Mouse (Mus musculus): Measurements from ENCODE around the gene Sel1l. TPM values are rescaled to one million over a fixed set of nuclear protein-coding genes. Genes with fewer than 3 reads are reported as not detected.
A peak's percentile ranks its signal among the peaks of the same experiment; 100 is the strongest.
"Not testable (repeated sequence)": the region's sequence is repeated elsewhere in the genome, so short reads cannot be mapped to it uniquely, and the experiment has no call there.

Gene Sel1l
- total RNA-seq, 2 experiments from 2014 or later: 69.5 to 71.4 TPM

DNA sequence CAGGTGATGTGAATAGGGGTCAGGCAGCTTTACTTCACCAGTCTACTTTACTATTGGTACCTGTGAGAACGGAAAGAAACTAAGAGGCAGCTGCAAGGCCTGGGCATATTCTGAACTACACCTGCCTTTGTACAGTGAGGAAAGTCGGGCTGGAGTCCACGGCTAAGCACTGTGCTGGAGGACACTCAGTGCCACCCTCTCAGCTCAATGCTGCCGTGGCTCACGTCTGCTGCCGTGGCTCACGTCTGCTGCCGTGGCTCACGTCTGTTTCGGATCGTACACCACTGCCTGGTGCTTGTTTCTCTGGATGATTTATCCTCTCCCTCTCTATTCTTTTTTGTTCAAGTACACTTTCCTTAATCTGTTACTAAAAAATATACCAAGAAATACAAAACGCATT, 28.5 kb downstream of the Sel1l start:
- no peak for DNase-seq (ENCODE audit: low spot score in 2 of 2)

DNA sequence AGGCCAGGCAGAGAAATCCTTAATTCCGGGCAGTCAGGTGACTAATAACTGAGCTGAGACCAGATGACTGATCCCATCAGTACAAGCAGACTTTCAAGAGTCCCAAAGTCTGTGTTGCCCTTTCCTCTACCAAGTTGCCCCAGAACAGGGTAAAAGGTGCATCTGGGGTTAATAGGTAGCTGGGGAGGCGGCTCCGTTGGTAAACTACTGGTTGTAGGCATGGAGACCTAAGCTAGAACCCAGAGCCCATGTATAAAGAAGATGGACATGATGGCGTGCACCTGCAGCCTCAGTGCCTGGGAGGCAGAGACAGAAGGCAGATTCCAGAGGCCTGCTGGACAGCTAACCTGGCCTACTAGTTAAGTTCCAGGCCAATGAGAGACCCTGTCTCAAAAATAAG, 30.2 kb downstream of the Sel1l start:
- DNase-seq (ENCODE audit: low spot score in 2 of 2): no peak

DNA sequence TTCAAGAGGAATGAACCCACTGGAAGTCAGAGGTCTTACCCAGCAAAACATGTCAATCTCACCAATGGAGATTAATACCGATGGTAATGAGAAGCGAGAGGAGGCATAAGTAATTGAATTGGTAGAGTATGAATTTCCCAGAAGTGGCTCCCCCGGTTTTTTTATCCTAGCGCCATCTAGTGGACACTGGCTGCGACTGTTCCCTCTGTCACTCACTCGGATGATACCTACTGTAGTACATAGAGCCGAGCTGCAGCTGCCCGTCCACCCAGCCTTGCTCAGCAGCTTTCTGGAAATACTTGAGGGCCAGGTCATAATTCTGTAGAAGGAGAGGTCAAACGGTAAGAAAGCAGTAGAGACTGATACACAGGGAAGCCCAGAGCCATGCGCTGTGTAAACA, 33.0 kb downstream of the Sel1l start:
- DNase-seq (ENCODE audit: low spot score in 2 of 2): peak in 1 of 2 experiments; percentile 42

DNA sequence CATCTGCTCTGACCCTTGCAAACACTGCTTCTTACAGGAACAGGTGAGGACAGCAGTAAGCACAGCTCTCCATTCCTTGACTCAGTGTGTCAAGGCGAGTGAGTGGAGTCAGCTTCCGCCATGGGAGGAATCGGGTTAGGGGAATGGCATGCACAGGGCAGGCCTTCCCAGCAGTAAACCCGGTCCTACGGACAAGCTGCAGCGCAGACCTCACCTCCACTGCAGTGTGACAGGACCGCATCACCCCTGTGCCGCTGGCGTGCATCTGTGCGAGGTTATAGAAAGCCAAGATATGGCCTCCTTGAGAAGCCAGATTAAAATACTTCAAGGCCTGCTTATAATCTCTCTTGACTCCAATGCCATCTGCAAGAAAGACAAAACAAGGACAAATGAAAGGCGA, 33.4 kb downstream of the Sel1l start:
- DNase-seq (ENCODE audit: low spot score in 2 of 2): no peak

DNA sequence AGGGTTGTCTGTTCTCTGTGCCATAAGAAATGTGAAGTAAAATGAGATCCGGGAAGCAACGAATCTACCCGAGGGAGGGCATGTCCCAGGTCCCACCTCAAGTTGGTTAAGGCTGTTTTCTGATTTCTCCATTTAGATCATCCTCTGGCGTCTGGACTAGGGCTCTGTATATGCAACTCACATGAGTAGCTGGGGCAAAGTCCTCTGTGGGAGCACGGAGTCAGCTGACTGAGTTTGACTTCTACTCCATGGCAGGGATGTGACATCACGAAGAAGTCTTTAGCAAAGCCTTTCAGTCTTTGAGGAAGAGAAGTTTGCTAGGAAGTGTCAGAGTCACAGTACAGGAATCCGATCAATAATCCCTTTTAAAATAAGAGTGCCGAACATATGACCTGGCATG, 40.0 kb downstream of the Sel1l start:
- no peak for DNase-seq (ENCODE audit: low spot score in 2 of 2)

DNA sequence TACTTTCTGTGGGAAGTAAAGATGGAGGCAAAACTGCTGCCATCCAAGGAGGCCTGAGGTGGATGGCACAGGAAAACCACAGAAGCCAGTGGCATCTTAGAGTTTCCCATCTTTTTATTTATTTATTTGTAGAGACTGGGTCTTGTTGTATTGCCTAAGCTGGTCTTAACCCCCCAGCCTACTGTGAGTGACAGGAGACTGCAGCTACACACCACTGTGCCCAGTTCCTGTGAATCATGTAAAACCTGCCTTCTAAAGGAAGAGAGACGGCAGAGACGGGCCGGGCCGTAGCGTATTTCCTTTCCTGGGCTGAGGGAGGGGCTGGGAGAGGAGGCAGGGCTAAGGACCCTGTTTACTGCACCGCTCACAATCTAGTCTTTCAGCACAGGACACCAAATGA, 41.2 kb downstream of the Sel1l start:
- no peak for DNase-seq (ENCODE audit: low spot score in 2 of 2)

GRCm38 (mm10) chr12:91807095-91807494, 41.9 kb downstream of the Sel1l start:
- DNase-seq (ENCODE audit: low spot score in 2 of 2): no peak

DNA sequence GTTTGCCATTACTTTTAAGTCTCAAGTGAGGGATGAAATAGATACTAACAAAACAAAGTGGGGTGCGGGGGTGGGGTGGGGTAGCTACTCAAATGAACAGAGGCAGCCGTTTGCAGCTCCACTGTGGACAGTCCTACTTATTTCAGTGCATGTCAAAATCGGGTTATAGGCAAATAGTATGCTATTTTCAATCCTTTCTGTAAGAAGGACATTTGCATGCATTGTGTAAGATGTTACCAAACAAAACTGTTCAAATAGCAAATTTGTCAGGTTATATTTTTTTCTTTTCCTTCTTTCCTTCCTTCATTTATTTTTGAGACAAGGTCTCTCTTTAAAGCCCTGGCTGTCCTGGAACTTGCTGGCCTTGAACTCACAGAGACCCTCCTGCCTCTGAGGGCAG, 44.7 kb downstream of the Sel1l start:
- DNase-seq (ENCODE audit: low spot score in 2 of 2): no peak

DNA sequence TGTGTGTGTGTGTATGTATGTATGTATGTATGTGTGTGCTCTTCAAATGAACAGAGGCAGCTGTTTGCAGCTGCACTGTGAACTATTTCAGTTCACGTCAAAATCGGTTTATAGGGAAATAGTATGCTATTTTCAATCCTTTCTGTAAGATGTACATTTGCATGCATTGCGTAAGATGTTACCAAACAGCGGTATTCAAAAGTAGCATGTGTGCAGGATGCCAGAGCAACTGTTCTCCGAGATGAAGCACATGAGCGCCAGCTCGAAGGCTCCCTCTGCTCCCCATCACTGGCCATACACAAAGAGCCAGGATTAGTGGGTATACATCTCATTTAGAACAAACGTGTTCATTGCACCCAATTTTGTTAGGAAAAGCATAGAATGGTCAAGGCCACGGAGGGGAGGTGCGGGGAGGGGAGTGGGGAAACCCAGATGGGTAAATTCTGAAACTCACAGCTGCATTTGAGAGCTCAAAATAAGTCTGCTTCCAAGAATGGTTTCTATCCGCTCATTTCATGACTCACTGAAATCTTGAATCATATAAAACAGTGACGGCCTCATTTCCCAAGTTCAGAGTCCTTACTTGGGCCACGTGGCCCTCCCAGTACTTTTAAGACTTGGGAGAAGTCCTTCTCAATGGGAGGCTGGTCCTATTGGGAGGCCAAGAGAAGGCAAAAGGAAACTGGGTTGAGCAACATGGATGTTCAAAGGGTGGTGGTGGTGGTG, 45.6 kb downstream of the Sel1l start:
- DNase-seq (ENCODE audit: low spot score in 2 of 2): no peak

- DNase-seq (ENCODE audit: low spot score in 2 of 2): no peak
Observed at GRCm38 (mm10) chr12:91802586-91803206, 46.3 kb downstream of the Sel1l start.

DNA sequence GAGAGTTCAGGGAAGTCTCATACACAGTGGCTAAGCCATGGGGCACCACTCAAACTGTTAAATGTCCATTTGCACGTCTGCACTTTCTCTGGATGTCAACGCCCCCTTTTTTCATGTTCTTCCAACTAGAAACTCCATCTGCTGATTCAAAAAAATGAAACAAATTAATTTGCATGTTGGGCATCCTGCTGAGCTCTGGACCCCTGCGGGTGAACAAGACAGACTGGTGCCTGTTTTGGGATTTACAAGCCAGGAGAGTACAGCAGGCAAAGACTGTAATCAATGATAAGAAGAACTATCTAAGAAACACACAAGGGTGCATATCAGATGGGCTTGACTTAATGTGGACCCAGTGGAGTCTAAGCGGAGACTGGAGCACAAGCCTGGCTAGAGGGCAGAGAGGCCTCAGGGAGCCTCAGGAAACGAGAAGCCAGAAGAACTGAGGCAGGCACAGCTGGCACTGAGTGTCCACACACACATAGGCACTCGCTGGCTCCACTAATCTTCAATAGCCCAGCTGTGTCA, 48.0 kb downstream of the Sel1l start:
- DNase-seq (ENCODE audit: low spot score in 2 of 2): no peak

GRCm38 (mm10) chr12:91799821-91800335, 49.1 kb downstream of the Sel1l start:
- no peak for DNase-seq (ENCODE audit: low spot score in 2 of 2)

DNA sequence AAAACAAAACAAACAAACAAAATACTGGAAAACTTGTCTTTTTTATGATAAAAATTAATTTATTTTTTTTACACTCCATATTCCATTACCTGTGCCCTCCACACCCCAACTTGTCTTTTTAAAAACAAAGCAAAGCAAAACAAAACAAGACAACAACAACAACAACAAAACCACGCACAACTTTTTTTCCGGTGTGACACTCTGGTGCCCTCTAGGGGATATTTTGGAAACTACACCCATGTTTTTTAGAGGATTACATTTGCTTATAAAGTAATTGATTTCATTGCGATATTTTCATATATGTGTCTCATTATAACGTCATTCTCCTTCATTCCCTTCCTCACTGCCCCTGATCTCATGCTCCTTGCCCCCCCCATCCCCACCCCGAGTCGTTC, 49.6 kb downstream of the Sel1l start:
- no peak for DNase-seq (ENCODE audit: low spot score in 2 of 2)

- no peak for DNase-seq (ENCODE audit: low spot score in 2 of 2)
Observed at GRCm38 (mm10) chr12:91798720-91799378, 50.1 kb downstream of the Sel1l start.

DNA sequence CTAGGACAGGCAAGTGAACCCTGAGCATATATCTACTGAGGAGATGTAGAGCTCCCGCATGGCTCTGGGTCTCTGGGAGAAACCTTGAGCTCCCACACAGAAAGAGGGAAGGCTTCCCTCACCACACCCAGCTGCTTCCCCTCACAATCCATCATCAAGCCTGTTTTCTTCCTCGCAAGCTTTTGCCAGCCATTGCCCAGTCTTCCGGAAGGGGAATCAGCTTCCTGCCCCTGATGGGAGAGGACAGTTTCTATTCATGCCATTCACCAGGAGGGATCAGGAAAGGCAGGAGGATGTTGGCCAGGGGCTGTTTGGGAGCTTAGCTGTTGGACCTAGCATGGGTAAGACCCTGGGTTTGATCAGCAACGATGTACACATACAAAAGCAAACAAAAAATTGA, 52.2 kb downstream of the Sel1l start:
- DNase-seq (ENCODE audit: low spot score in 2 of 2): no peak

DNA sequence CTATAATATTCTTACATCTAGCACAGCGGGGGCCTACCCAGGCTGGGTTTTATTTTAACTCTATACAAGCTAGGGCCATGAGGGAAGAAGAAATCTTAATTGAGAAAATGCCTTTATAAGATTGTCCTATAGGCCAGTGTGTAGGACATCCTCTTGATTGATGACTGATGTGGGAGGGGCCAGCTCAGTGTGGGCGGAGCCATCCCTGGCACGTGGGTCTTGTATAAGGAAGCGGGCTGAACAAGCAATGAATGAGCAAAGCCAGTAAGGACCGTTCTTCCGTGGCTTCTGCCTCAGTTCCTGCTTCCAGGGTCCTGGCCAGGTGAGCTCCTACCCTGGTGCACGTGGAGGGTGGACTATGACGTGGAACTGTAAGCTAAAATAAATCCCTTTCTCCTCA, 55.7 kb downstream of the Sel1l start:
- no peak for DNase-seq (ENCODE audit: low spot score in 2 of 2)

GRCm38 (mm10) chr12:91791822-91792221, 57.1 kb downstream of the Sel1l start:
- no peak for DNase-seq (ENCODE audit: low spot score in 2 of 2)

DNA sequence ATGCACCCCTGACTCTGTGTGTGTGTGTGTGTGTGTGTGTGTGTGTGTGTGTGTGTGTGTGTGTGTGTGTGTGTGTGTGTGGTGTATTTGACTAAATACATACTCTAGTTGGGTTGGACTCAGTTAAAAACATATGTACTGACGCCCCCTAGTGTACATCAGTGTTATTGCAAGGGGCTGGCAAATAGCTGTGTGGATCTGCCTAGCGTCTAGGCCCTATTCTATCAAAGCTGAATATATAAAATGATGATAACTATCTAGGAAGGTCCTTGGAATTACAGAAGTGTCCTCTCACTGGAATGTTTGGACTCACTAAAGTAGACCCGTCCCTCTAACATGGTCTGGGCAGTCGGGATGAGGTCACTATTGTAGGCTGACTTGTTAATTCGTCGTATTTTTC, 59.2 kb downstream of the Sel1l start:
- peak in 1 of 2 experiments; percentile 52 for DNase-seq (ENCODE audit: low spot score in 2 of 2)

GRCm38 (mm10) chr12:91788446-91788845, 60.5 kb downstream of the Sel1l start:
- DNase-seq (ENCODE audit: low spot score in 2 of 2): not testable (repeated sequence)

GRCm38 (mm10) chr12:91787959-91788437, 61.0 kb downstream of the Sel1l start, which contains the start of gene Ston2:
Gene Ston2, minus strand, starts transcription at chr12:91788387.
- no peak for DNase-seq (ENCODE audit: low spot score in 2 of 2)

GRCm38 (mm10) chr12:91786355-91786754, 62.6 kb downstream of the Sel1l start:
- DNase-seq (ENCODE audit: low spot score in 2 of 2): peak; percentile 79 to 90

DNA sequence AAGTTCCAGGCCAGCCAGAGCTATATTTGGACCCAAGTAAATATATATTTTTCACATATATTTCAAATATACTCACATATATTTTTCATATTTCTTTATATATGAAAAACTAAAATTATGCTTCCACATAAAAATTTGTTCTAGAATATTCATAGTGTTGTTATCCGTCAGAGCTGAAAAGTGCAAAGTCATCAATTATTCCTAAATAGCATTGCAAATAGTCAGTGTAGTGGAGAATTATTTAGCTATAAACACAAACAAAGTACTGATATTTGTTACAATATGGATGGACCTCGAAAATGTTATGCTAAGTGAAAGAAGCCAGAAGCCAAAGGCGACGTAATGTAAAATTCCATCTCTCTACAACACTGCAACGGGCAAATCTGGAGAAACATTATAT, 67.5 kb downstream of the Sel1l start:
- no peak for DNase-seq (ENCODE audit: low spot score in 2 of 2)
